Mouse (Mus musculus) E14TG2a.4 (cell line): ENCODE measurements around the gene Dll1.

Source experiments
- H3K27me3 ChIP-seq: 2 replicates; pipeline ENCODE4 v1.6.1; 2014; ENCODE audit warnings: low read length, control low read depth; ENCODE audit not compliant: insufficient read depth
- H3K36me3 ChIP-seq: 2 replicates; pipeline ENCODE4 v1.6.1; 2014; ENCODE audit warnings: low read length, control low read depth; ENCODE audit not compliant: insufficient read depth
- H3K4me1 ChIP-seq: replicated peaks from 2 replicates; pipeline ENCODE4 v1.6.1; 2014; ENCODE audit warnings: low read depth, low read length, control low read depth
- H3K4me3 ChIP-seq: replicated peaks from 2 replicates; pipeline ENCODE4 v1.5.1; 2014; ENCODE audit warnings: mild to moderate bottlenecking, low read length
- H3K9me3 ChIP-seq: 2 replicates; pipeline ENCODE4 v1.6.1; 2014; ENCODE audit warnings: low read length, control low read depth
- CTCF ChIP-seq: conservative IDR thresholded peaks from 2 replicates; pipeline ENCODE4 v1.5.1; 2014; ENCODE audit warnings: low read length
- NANOG ChIP-seq: IDR thresholded peaks from 2 replicates; pipeline ENCODE4 v1.6.1; 2014; ENCODE audit warnings: borderline replicate concordance, low read length, mixed read lengths
- POU5F1 ChIP-seq: IDR thresholded peaks from 2 replicates; pipeline ENCODE4 v1.6.1; 2014; ENCODE audit warnings: low read length, borderline replicate concordance

The Dll1 gene

DNA sequence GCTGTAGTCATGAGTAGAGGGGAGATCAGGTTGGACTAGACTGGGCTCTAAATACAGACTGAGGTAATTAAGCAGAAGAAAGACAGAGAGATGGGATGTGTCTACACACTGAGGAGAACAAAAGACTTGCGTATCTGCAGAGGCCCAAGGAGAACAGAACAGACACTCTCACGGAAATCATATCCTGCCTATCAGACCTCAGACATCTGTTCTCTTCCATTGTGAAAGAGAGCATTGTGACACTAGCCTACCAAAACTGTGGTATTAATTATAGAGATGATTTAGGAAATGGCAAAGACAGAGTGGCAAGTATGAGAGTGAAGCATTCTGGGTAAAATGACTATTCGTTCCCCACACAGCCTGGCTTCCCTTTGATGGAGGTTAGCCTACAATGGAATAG, 21.6 kb downstream of the Dll1 start:
- no peak overlapping the region for H3K4me3 ChIP-seq
- TF ChIP-seq POU5F1 (no peak), NANOG (no peak), CTCF (no peak)
- peaks cover 18% of the 10 kb centered on the region for H3K27me3 ChIP-seq
- H3K4me1 ChIP-seq: no peaks in the 10 kb centered on the region
- no peaks in the 10 kb centered on the region for H3K36me3 ChIP-seq
- 0 out of 2 replicates have a peak, but pooled peaks cover 4% of the 10 kb centered on the region for H3K9me3 ChIP-seq

DNA sequence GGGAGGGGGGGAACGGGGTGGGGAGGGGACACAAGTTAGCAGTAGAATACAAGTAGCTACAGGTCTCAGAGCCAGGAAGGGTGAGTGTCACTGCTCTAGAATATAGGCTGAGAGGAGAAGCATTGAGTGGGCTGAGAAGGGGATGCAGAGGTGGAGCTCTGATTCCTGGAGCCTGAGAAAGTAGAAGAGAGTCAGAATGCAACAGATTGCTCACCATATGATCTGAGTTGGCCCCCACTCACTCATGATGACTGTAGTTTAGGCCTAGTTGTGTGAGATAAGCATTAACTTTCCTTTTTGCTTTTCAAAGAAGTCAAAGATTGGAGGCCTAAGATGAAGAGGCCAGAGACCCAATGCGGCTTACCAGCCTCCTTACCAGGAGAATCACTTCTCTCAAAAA, 22.7 kb downstream of the Dll1 start:
- H3K27me3 ChIP-seq: peaks cover 18% of the 10 kb centered on the region
- 0 out of 2 replicates have a peak, but pooled peaks cover 4% of the 10 kb centered on the region for H3K9me3 ChIP-seq
- H3K36me3 ChIP-seq: no peaks in the 10 kb centered on the region
- H3K4me1 ChIP-seq: no peaks in the 10 kb centered on the region
- no peak overlapping the region for H3K4me3 ChIP-seq
- TF ChIP-seq POU5F1 (no peak), NANOG (no peak), CTCF (no peak)

GRCm38 (mm10) chr17:15352869-15353610, 23.6 kb downstream of the Dll1 start:
- no peak overlapping the region for H3K4me3 ChIP-seq

DNA sequence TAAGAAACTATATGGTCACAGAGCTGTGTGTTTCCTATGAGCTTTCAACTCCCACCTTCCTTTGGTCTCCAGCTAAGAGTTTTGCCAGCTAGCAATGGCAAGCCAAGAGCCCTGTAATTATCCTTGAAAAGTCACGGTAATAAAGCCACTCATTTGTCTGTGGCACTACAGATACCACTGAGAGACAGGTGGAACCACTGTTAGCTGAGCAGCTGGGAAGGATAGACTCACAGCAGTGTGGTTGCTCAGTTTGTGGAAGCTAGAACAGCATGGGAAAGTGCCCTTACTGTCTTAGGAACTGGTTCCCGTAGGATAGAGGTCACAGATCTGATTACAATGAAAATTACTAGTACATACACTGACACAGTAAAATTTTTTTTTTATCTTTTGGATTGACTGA, 26.5 kb downstream of the Dll1 start:
- Histone ChIP-seq H3K36me3 (no peaks in the 10 kb centered on the region), H3K9me3 (no peaks in the 10 kb centered on the region), H3K4me3 (no peak overlapping the region), H3K27me3 (peaks cover 28% of the 10 kb centered on the region), H3K4me1 (no peaks in the 10 kb centered on the region)
- TF ChIP-seq CTCF: no peak
- no peak for TF ChIP-seq POU5F1
- TF ChIP-seq NANOG: no peak

More at GRCm38 (mm10) chr17:15352869-15353610, 23.6 kb downstream of the Dll1 start:
- TF ChIP-seq CTCF (no peak), POU5F1 (no peak), NANOG (no peak)
- Histone ChIP-seq H3K36me3 (no peaks in the 10 kb centered on the region), H3K27me3 (peaks cover 18% of the 10 kb centered on the region), H3K4me1 (no peaks in the 10 kb centered on the region), H3K9me3 (0 out of 2 replicates have a peak, but pooled peaks cover 4% of the 10 kb centered on the region)

GRCm38 (mm10) chr17:15343071-15343822, 33.4 kb downstream of the Dll1 start:
- Histone ChIP-seq H3K4me1 (peaks cover 35% of the 10 kb centered on the region), H3K27me3 (peaks cover 15% of the 10 kb centered on the region), H3K36me3 (no peaks in the 10 kb centered on the region), H3K4me3 (peak overlapping the region; percentile 46), H3K9me3 (peaks cover 4% of the 10 kb centered on the region)
- TF ChIP-seq NANOG (no peak), POU5F1 (no peak), CTCF (no peak)

GRCm38 (mm10) chr17:15337906-15338305, 38.8 kb downstream of the Dll1 start:
- Histone ChIP-seq H3K4me3 (no peak overlapping the region), H3K36me3 (no peaks in the 10 kb centered on the region), H3K4me1 (peaks cover 42% of the 10 kb centered on the region), H3K27me3 (no peaks in the 10 kb centered on the region), H3K9me3 (peaks cover 18% of the 10 kb centered on the region)
- TF ChIP-seq CTCF (no peak), NANOG (0 out of 2 replicates have a peak, but pooled peaks have one; percentile 2)

- H3K4me1 ChIP-seq: peaks cover 6% of the 10 kb centered on the region; the same call in 1 of the 2 replicates
- 0 out of 2 replicates have a peak, but pooled peaks cover 4% of the 10 kb centered on the region for H3K27me3 ChIP-seq
- no peaks in the 10 kb centered on the region for H3K36me3 ChIP-seq
- TF ChIP-seq CTCF: no peak
- TF ChIP-seq NANOG: no peak
- TF ChIP-seq POU5F1: no peak
- no peak overlapping the region for H3K4me3 ChIP-seq
- no peaks in the 10 kb centered on the region for H3K9me3 ChIP-seq
These were observed 46.8 kb downstream of the Dll1 start for GRCm38 (mm10) chr17:15329740-15330318.

DNA sequence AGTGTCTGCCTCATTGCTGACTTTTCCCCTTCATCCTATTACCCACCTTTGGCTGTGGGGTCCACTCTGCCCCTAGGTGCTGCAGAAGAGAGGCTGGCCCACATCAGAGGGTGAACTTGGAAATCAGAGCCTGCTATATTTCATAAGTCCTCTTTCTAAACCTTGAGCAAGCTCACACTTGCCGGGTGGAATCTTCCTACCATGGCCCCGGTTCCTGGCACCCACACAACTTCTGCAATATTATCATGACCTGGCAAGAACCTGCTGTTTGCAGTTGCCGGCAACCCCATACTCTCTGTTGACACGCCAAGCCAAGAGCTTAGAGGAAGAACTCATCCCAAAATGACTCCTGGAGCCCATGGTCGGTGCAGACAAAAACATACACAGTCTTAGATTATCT, 49.6 kb downstream of the Dll1 start:
- Histone ChIP-seq H3K36me3 (no peaks in the 10 kb centered on the region), H3K27me3 (0 out of 2 replicates have a peak, but pooled peaks cover 9% of the 10 kb centered on the region), H3K9me3 (no peaks in the 10 kb centered on the region), H3K4me1 (no peaks in the 10 kb centered on the region), H3K4me3 (no peak overlapping the region)
- TF ChIP-seq POU5F1 (no peak), NANOG (no peak), CTCF (no peak)
